Comparison of ENCODE assay signal across 13 mouse cellular contexts in the genomic region with DNA sequence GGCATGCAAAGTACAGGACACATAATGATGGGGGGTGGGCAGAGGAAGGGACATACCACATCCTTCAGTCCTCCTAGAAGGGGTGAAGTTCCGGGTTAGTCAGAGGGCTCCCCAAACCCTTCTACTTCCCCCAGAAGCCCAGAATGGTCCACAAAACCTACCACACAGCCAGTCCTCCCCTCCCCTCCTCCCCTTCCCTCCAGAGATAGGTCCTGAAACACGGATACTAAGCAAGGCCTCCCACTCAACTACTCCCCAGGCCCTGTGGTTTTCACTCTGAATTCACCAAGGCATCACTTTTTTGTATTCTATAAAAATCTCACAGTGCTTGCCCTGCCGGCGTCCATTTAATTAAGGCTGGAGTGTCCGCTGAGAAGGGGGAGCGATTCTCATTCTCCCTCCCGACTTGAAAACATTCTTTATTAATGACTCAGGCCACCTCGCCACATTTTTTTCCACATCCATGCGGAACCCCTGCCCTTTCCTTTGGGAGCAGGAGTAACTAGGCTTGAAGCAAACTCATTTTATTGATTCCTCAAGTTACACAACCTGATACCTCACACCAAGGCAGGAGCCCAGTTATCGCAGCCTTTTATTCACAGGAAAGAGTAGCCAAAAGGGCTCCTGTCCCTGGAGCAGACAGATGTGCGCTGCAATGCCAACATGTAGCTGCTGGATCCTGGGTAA.
A peak's percentile ranks its signal among the peaks of the same experiment; 100 is the strongest.
DNase-seq lines count a peak whose midpoint lies in the region; ATAC-seq and TF ChIP-seq lines count a peak whose summit lies in the region.
"Had no signal": no experiment of that assay in that cellular context is flagged by ENCODE, and none has a peak within 500 bp of the region (broad histone marks: within the 10 kb centered on the region; RNA-seq: fewer than 3 reads in every experiment).

No protein-coding gene starts in this region.

- peak; percentile 61 for DNase-seq in kidney, postnatal 0 days (ENCODE audit: low spot score)
- DNase-seq in kidney, adult 9 months, result no peak
- DNase-seq in embryonic facial prominence, embryonic 11.5 days (ENCODE audit: low spot score), result peak; percentile 40
- no peak for DNase-seq in T-cell, adult 2 months (ENCODE audit: low spot score)
- DNase-seq in natural killer cell, adult 2 months (ENCODE audit: low spot score in 2 of 2), result no peak
- DNase-seq: cerebellum, adult 8-10 months; gastrocnemius, postnatal 14 days; lung, postnatal 4 days; midbrain, embryonic 14.5 days had no signal

- no peaks in the 10 kb centered on the region for H3K36me3 ChIP-seq in forebrain, embryonic 12.5 days (replicated peaks)
- no peaks in the 10 kb centered on the region for H3K36me3 ChIP-seq in forebrain, embryonic 13.5 days (ENCODE audit: poor library complexity, severe bottlenecking)
- no peaks in the 10 kb centered on the region for H3K36me3 ChIP-seq in kidney, postnatal 0 days (ENCODE audit: insufficient read depth, low read length)
- no peaks in the 10 kb centered on the region for H3K36me3 ChIP-seq in embryonic facial prominence, embryonic 11.5 days (replicated peaks; ENCODE audit: control insufficient read depth, insufficient read depth, low read depth, low read length)
- H3K36me3 ChIP-seq in limb, embryonic 15.5 days, result no peaks in the 10 kb centered on the region

- 0 out of 2 replicates have a peak, but pooled peaks have one; percentile 27 for ATAC-seq in forebrain, embryonic 12.5 days (ENCODE audit: low FRiP score)
- no peak for ATAC-seq in forebrain, embryonic 13.5 days
- peak; percentile 59; the same call in 1 of the 2 replicates for ATAC-seq in kidney, postnatal 0 days (replicated peaks; ENCODE audit: low FRiP score, low read depth)
- ATAC-seq in embryonic facial prominence, embryonic 11.5 days (replicated peaks; ENCODE audit: insufficient number of reproducible peaks, low FRiP score, low TSS enrichment, low read depth), result no peak; the same call in 1 of the 2 replicates
- ATAC-seq in limb, embryonic 15.5 days (ENCODE audit: insufficient number of reproducible peaks, low FRiP score, low TSS enrichment, low read depth), result no peak

- H3K4me1 ChIP-seq in forebrain, embryonic 12.5 days, result peaks cover 20% of the 10 kb centered on the region
- peaks cover 25% of the 10 kb centered on the region for H3K4me1 ChIP-seq in forebrain, embryonic 13.5 days
- no peaks in the 10 kb centered on the region for H3K4me1 ChIP-seq in kidney, postnatal 0 days (replicated peaks; ENCODE audit: insufficient read depth, low read length)
- H3K4me1 ChIP-seq in embryonic facial prominence, embryonic 11.5 days (ENCODE audit: control insufficient read depth, insufficient read depth, low read length), result no peaks in the 10 kb centered on the region
- peaks cover 8% of the 10 kb centered on the region for H3K4me1 ChIP-seq in limb, embryonic 15.5 days

- H3K9ac ChIP-seq in forebrain, embryonic 12.5 days, result no peak overlapping the region
- H3K9ac ChIP-seq in forebrain, embryonic 13.5 days, result no peak overlapping the region
- no peak overlapping the region for H3K9ac ChIP-seq in kidney, postnatal 0 days (ENCODE audit: low read depth, low read length)
- no peak overlapping the region for H3K9ac ChIP-seq in embryonic facial prominence, embryonic 11.5 days (replicated peaks; ENCODE audit: low read length)
- no peak overlapping the region for H3K9ac ChIP-seq in limb, embryonic 15.5 days
- H3K9ac ChIP-seq: liver, embryonic 14.5 days had no signal

- no peak overlapping the region for H3K4me3 ChIP-seq in forebrain, embryonic 12.5 days (replicated peaks)
- no peak overlapping the region for H3K4me3 ChIP-seq in forebrain, embryonic 13.5 days
- no peak overlapping the region for H3K4me3 ChIP-seq in kidney, postnatal 0 days (replicated peaks; ENCODE audit: low read depth, low read length)
- H3K4me3 ChIP-seq in embryonic facial prominence, embryonic 11.5 days (ENCODE audit: low read depth, low read length), result no peak overlapping the region
- H3K4me3 ChIP-seq in limb, embryonic 15.5 days, result no peak overlapping the region

- no peak overlapping the region for H3K27ac ChIP-seq in forebrain, embryonic 12.5 days
- H3K27ac ChIP-seq in forebrain, embryonic 13.5 days, result no peak overlapping the region
- no peak overlapping the region for H3K27ac ChIP-seq in kidney, postnatal 0 days
- H3K27ac ChIP-seq in embryonic facial prominence, embryonic 11.5 days (replicated peaks; ENCODE audit: low read depth, low read length), result no peak overlapping the region
- no peak overlapping the region for H3K27ac ChIP-seq in limb, embryonic 15.5 days
- H3K27ac ChIP-seq: liver, embryonic 14.5 days had no signal

- H3K9me3 ChIP-seq in forebrain, embryonic 12.5 days, result no peaks in the 10 kb centered on the region
- no peaks in the 10 kb centered on the region for H3K9me3 ChIP-seq in forebrain, embryonic 13.5 days (replicated peaks)
- H3K9me3 ChIP-seq in kidney, postnatal 0 days (replicated peaks; ENCODE audit: low read length), result no peaks in the 10 kb centered on the region
- H3K9me3 ChIP-seq in embryonic facial prominence, embryonic 11.5 days (replicated peaks; ENCODE audit: control insufficient read depth, low read length), result no peaks in the 10 kb centered on the region
- no peaks in the 10 kb centered on the region for H3K9me3 ChIP-seq in limb, embryonic 15.5 days

- H3K4me2 ChIP-seq in forebrain, embryonic 12.5 days, result no peak overlapping the region; the same call in 1 of the 2 replicates
- no peak overlapping the region for H3K4me2 ChIP-seq in forebrain, embryonic 13.5 days
- peak overlapping the region; percentile 21; the same call in 1 of the 2 replicates for H3K4me2 ChIP-seq in kidney, postnatal 0 days (ENCODE audit: low read length)
- no peak overlapping the region for H3K4me2 ChIP-seq in embryonic facial prominence, embryonic 11.5 days (ENCODE audit: low read depth, low read length)
- H3K4me2 ChIP-seq in limb, embryonic 15.5 days, result peak overlapping the region; percentile 10; the same call in 1 of the 2 replicates

- 18% methylated on average over 11 of the region's 11 CpGs for WGBS in forebrain, embryonic 12.5 days
- WGBS in forebrain, embryonic 13.5 days, result 16% methylated on average over 11 of the region's 11 CpGs
- 13% methylated on average over 11 of the region's 11 CpGs for WGBS in kidney, postnatal 0 days
- 16% methylated on average over 11 of the region's 11 CpGs for WGBS in embryonic facial prominence, embryonic 11.5 days
- WGBS in limb, embryonic 15.5 days, result 17% methylated on average over 11 of the region's 11 CpGs

- H3K27me3 ChIP-seq in forebrain, embryonic 12.5 days, result no peaks in the 10 kb centered on the region
- no peaks in the 10 kb centered on the region for H3K27me3 ChIP-seq in forebrain, embryonic 13.5 days
- no peaks in the 10 kb centered on the region for H3K27me3 ChIP-seq in kidney, postnatal 0 days (ENCODE audit: insufficient read depth, low read length)
- H3K27me3 ChIP-seq in embryonic facial prominence, embryonic 11.5 days (ENCODE audit: control insufficient read depth, insufficient read depth, low read length), result no peaks in the 10 kb centered on the region
- H3K27me3 ChIP-seq in limb, embryonic 15.5 days, result no peaks in the 10 kb centered on the region

- no peak for TF ChIP-seq CTCF in kidney, postnatal 0 days (IDR thresholded peaks at IDR 0.05; ENCODE audit: low read depth)

Comparison
In these comparisons a context has a peak if more than half of its experiments do, and no peak if none do; other contexts are left out.
1. ATAC-seq: peak in forebrain, embryonic 12.5 days (single experiment) and kidney, postnatal 0 days (single experiment); none in forebrain, embryonic 13.5 days (single experiment), embryonic facial prominence, embryonic 11.5 days (single experiment) and limb, embryonic 15.5 days (single experiment).
2. DNase-seq: peak in kidney, postnatal 0 days (single experiment) and embryonic facial prominence, embryonic 11.5 days (single experiment); none in kidney, adult 9 months (single experiment), T-cell, adult 2 months (single experiment) and natural killer cell, adult 2 months (0 of 2).
3. H3K4me2 ChIP-seq: peak in kidney, postnatal 0 days (single experiment) and limb, embryonic 15.5 days (single experiment); none in forebrain, embryonic 12.5 days (single experiment), forebrain, embryonic 13.5 days (single experiment) and embryonic facial prominence, embryonic 11.5 days (single experiment).